Mouse (Mus musculus) heart, postnatal 0 days (tissue): ENCODE data around the gene Rusc2. TPM values are rescaled to one million over a fixed set of nuclear protein-coding genes. Genes with fewer than 3 reads are reported as not detected.

ENCODE experiments used
- ATAC-seq: fragments of 200-750 bp; cut with Nextera tagmentation; 2 replicates; pipeline ENCODE4 v1.8.0; 2017; ENCODE audit warnings: low read depth, moderate number of reproducible peaks, moderate library complexity; ENCODE audit not compliant: insufficient read depth
- DNase-seq: peaks from one replicate; pipeline ENCODE4 v3.0.0-alpha.2; 2016; ENCODE audit warnings: low spot score
- H3K27ac ChIP-seq: fragments of 300-500 bp; sonication (generic); 2 replicates; pipeline ENCODE4 v1.5.1; 2014; ENCODE audit warnings: low read depth, mild to moderate bottlenecking
- H3K27me3 ChIP-seq: fragments of 300-500 bp; sonication (generic); 2 replicates; pipeline ENCODE4 v1.6.1; 2014; ENCODE audit warnings: low read length, mixed read lengths; ENCODE audit not compliant: control insufficient read depth, insufficient read depth
- H3K36me3 ChIP-seq: fragments of 300-500 bp; sonication (generic); replicated peaks from 2 replicates; pipeline ENCODE4 v1.6.1; 2014; ENCODE audit warnings: low read length, mixed read lengths; ENCODE audit not compliant: control insufficient read depth, insufficient read depth
- H3K4me1 ChIP-seq: fragments of 300-500 bp; sonication (generic); 2 replicates; pipeline ENCODE4 v1.6.1; 2014; ENCODE audit warnings: antibody characterized with exemption; ENCODE audit not compliant: control insufficient read depth, insufficient read depth
- H3K4me2 ChIP-seq: fragments of 300-500 bp; sonication (generic); 2 replicates; pipeline ENCODE4 v1.6.1; 2014; ENCODE audit warnings: low read depth, mild to moderate bottlenecking, low read length, moderate library complexity
- H3K4me3 ChIP-seq: fragments of 300-500 bp; sonication (generic); 2 replicates; pipeline ENCODE4 v1.5.1; 2014; ENCODE audit warnings: low read depth, low read length
- H3K9ac ChIP-seq: fragments of 300-500 bp; sonication (generic); replicated peaks from 2 replicates; pipeline ENCODE4 v1.6.1; 2014; ENCODE audit warnings: low read depth, low read length, mixed read lengths
- H3K9me3 ChIP-seq: fragments of 300-500 bp; sonication (generic); replicated peaks from 2 replicates; pipeline ENCODE4 v1.6.1; 2016; ENCODE audit warnings: low read length; ENCODE audit not compliant: control insufficient read depth
- CTCF ChIP-seq: IDR thresholded peaks from 2 replicates; pipeline ENCODE4 v1.5.1; 2016; ENCODE audit warnings: antibody characterized with exemption, control low read depth, low read depth
- EP300 ChIP-seq: IDR thresholded peaks from 2 replicates; pipeline ENCODE4 v1.6.1; 2016; ENCODE audit warnings: antibody characterized with exemption, low read depth
- WGBS: fragments of 180-500 bp; shearing (Covaris S2); extraction: QIAGEN DNeasy Blood & Tissue Kit; methylation state at CpG from one replicate; pipeline ENCODE4 v1.1.7; 2014; 5-methylcytosine and 5-hydroxymethylcytosine counted together
- polyA plus RNA-seq: library from polyadenylated mRNA; unstranded; fragments of >200 nt; fragmentation: Nextera tagmentation; extraction: Ambion mirVana; gene quantifications from 2 replicates; pipeline ENCODE4 v1.2.1, GENCODE M21; 2015
- total RNA-seq: library from RNA; depleted of rRNA; stranded (reverse); fragments of >200 nt; gene quantifications from 2 replicates; pipeline ENCODE4 v1.2.3, GENCODE M21; 2014; ENCODE audit warnings: low replicate concordance

The Rusc2 gene
- total and polyA plus RNA-seq, 2 experiments from 2014 or later = 8.0 to 34.9 TPM

- H3K27me3 ChIP-seq = no peaks in the 10 kb centered on the region
- H3K36me3 ChIP-seq = peaks cover 58% of the 10 kb centered on the region
- ATAC-seq = no peak
- no peak for DNase-seq
- H3K4me1 ChIP-seq = peaks cover 8% of the 10 kb centered on the region; the same call in 1 of the 2 replicates
- no peak overlapping the region for H3K27ac ChIP-seq
- WGBS = 79% methylated on average over 20 of the region's 20 CpGs
- TF ChIP-seq CTCF (no peak), EP300 (no peak)
- no peak overlapping the region for H3K9ac ChIP-seq
- no peak overlapping the region for H3K4me2 ChIP-seq
- H3K4me3 ChIP-seq = no peak overlapping the region
- no peaks in the 10 kb centered on the region for H3K9me3 ChIP-seq
These were observed 41.6 kb downstream of the Rusc2 start for GRCm38 (mm10) chr4:43423267-43423934.

- no peak for DNase-seq
- Histone ChIP-seq H3K9ac (no peak overlapping the region), H3K27me3 (no peaks in the 10 kb centered on the region), H3K4me2 (no peak overlapping the region), H3K27ac (no peak overlapping the region), H3K36me3 (peaks cover 58% of the 10 kb centered on the region), H3K4me1 (peaks cover 4% of the 10 kb centered on the region; the same call in 1 of the 2 replicates), H3K9me3 (no peaks in the 10 kb centered on the region), H3K4me3 (no peak overlapping the region)
- 81% methylated on average over 9 of the region's 9 CpGs for WGBS
- ATAC-seq = no peak
- TF ChIP-seq EP300 = no peak
- TF ChIP-seq CTCF = no peak
These were observed 42.3 kb downstream of the Rusc2 start for GRCm38 (mm10) chr4:43424072-43424471.

- Histone ChIP-seq H3K9ac (no peak overlapping the region), H3K27me3 (no peaks in the 10 kb centered on the region), H3K9me3 (no peaks in the 10 kb centered on the region), H3K36me3 (peaks cover 58% of the 10 kb centered on the region), H3K4me3 (no peak overlapping the region), H3K27ac (no peak overlapping the region), H3K4me1 (no peaks in the 10 kb centered on the region), H3K4me2 (no peak overlapping the region)
- DNase-seq = no peak
- ATAC-seq = no peak
- no peak for TF ChIP-seq EP300
- no peak for TF ChIP-seq CTCF
- WGBS = 57% methylated on average over 14 of the region's 14 CpGs
These were observed 43.4 kb downstream of the Rusc2 start for GRCm38 (mm10) chr4:43425197-43425596.

- no peak overlapping the region for H3K4me3 ChIP-seq
These were observed 44.0 kb downstream of the Rusc2 start for GRCm38 (mm10) chr4:43425648-43426380.

GRCm38 (mm10) chr4:43426487-43426886 is 44.7 kb downstream of the Rusc2 start:
- WGBS = 71% methylated on average over 10 of the region's 10 CpGs
- Histone ChIP-seq H3K27me3 (no peaks in the 10 kb centered on the region), H3K9ac (no peak overlapping the region), H3K4me1 (no peaks in the 10 kb centered on the region), H3K9me3 (no peaks in the 10 kb centered on the region), H3K4me2 (no peak overlapping the region), H3K4me3 (no peak overlapping the region), H3K27ac (no peak overlapping the region), H3K36me3 (peaks cover 57% of the 10 kb centered on the region)
- no peak for TF ChIP-seq CTCF
- TF ChIP-seq EP300 = no peak
- DNase-seq (no peak), ATAC-seq (no peak)

More at GRCm38 (mm10) chr4:43425648-43426380, 44.0 kb downstream of the Rusc2 start:
- Histone ChIP-seq H3K9me3 (no peaks in the 10 kb centered on the region), H3K27me3 (no peaks in the 10 kb centered on the region), H3K36me3 (peaks cover 58% of the 10 kb centered on the region), H3K9ac (no peak overlapping the region), H3K4me1 (no peaks in the 10 kb centered on the region), H3K27ac (no peak overlapping the region), H3K4me2 (no peak overlapping the region)
- TF ChIP-seq EP300 (no peak), CTCF (no peak)
- ATAC-seq = no peak
- 63% methylated on average over 31 of the region's 31 CpGs for WGBS
- no peak for DNase-seq
